22 mouse cellular contexts compared by ENCODE assay signal in genomic region chr5:24827173-24827572, GRCm38 (mm10). TPM values are rescaled to one million over a fixed set of nuclear protein-coding genes. Genes with fewer than 3 reads are reported as not detected.
A peak's percentile ranks its signal among the peaks of the same experiment; 100 is the strongest.
DNase-seq lines count a peak whose midpoint lies in the region; ATAC-seq and TF ChIP-seq lines count a peak whose summit lies in the region.
"Had no signal": no experiment of that assay in that cellular context is flagged by ENCODE, and none has a peak within 500 bp of the region (broad histone marks: within the 10 kb centered on the region; RNA-seq: fewer than 3 reads in every experiment).

No protein-coding gene starts in this region.

- H3K4me3 ChIP-seq in gastrocnemius, adult 2 months, result no peak overlapping the region
- H3K4me3 ChIP-seq in stomach, embryonic 16.5 days (replicated peaks; ENCODE audit: low read length), result no peak overlapping the region
- H3K4me3 ChIP-seq: embryonic facial prominence, embryonic 15.5 days; hindbrain, embryonic 10.5 days; midbrain, embryonic 10.5 days; myocyte; neural tube, embryonic 15.5 days had no signal

- peaks cover 26% of the 10 kb centered on the region; the same call in 1 of the 2 replicates for H3K4me1 ChIP-seq in stomach, embryonic 16.5 days (ENCODE audit: control insufficient read depth, insufficient read depth, low read length)

- H3K9ac ChIP-seq in stomach, embryonic 16.5 days (ENCODE audit: low read length), result no peak overlapping the region
- H3K9ac ChIP-seq: embryonic facial prominence, embryonic 15.5 days; lung, embryonic 14.5 days; neural tube, embryonic 15.5 days had no signal

- no peaks in the 10 kb centered on the region for H3K27me3 ChIP-seq in stomach, embryonic 16.5 days (ENCODE audit: control insufficient read depth, insufficient read depth, low read length)
- H3K27me3 ChIP-seq: embryonic facial prominence, embryonic 15.5 days; neural tube, embryonic 15.5 days had no signal

- WGBS in stomach, embryonic 16.5 days, result 73% methylated on average over 2 of the region's 2 CpGs

- no peak for DNase-seq in gastrocnemius, adult 2 months
- no peak for DNase-seq in gastrocnemius, postnatal 25 days
- DNase-seq in lung, postnatal 36 days, result peak; percentile 21
- no peak for DNase-seq in lung, postnatal 25 days (ENCODE audit: low spot score)
- no peak for DNase-seq in thymus, postnatal 0 days (ENCODE audit: low spot score)
- no peak for DNase-seq in left cerebral cortex, adult 11 months (ENCODE audit: low spot score)
- DNase-seq: adrenal gland, postnatal 25 days; cerebellum, adult 9-10 months; kidney, adult 8-10 months; kidney, postnatal 36 days; layer of hippocampus, adult 9-11 months; lung, embryonic 14.5 days; retina, postnatal 1 day; thymus, postnatal 36 days had no signal

- intact Hi-C loops in gastrocnemius, adult 2 months (cut with DNase I), result no loop called here

- H3K36me3 ChIP-seq in stomach, embryonic 16.5 days (ENCODE audit: control insufficient read depth, insufficient read depth, low read length), result no peaks in the 10 kb centered on the region
- H3K36me3 ChIP-seq: embryonic facial prominence, embryonic 15.5 days; hindbrain, embryonic 10.5 days; midbrain, embryonic 10.5 days; neural tube, embryonic 15.5 days had no signal

- H3K27ac ChIP-seq in gastrocnemius, adult 2 months, result peak overlapping the region; percentile 0; the same call in 1 of the 2 replicates
- H3K27ac ChIP-seq in stomach, embryonic 16.5 days (ENCODE audit: low read length), result peak overlapping the region; percentile 10; the same call in 1 of the 2 replicates
- H3K27ac ChIP-seq: embryonic facial prominence, embryonic 15.5 days; hindbrain, embryonic 10.5 days; midbrain, embryonic 10.5 days; neural tube, embryonic 15.5 days had no signal

- no peak overlapping the region for H3K4me2 ChIP-seq in stomach, embryonic 16.5 days (ENCODE audit: low read depth, low read length)
- H3K4me2 ChIP-seq: embryonic facial prominence, embryonic 15.5 days; heart, embryonic 11.5 days; lung, embryonic 14.5 days; neural tube, embryonic 15.5 days had no signal

- H3K9me3 ChIP-seq in stomach, embryonic 16.5 days (replicated peaks; ENCODE audit: control insufficient read depth, low read length), result no peaks in the 10 kb centered on the region
- H3K9me3 ChIP-seq: embryonic facial prominence, embryonic 15.5 days; hindbrain, embryonic 10.5 days; midbrain, embryonic 10.5 days; neural tube, embryonic 15.5 days had no signal

- TF ChIP-seq CTCF in gastrocnemius, adult 2 months (IDR thresholded peaks at IDR 0.05), result no peak

- peak; percentile 23 to 62; a peak in 1 of 4 replicates for ATAC-seq in hematopoietic stem cell, adult 5-6 weeks (replicated peaks in 1 of 2; ENCODE audit: insufficient read depth in 1 of 2, low FRiP score in 2 of 2, low TSS enrichment in 1 of 2, low read depth in 1 of 2, poor library complexity in 2 of 2, severe bottlenecking in 2 of 2)
- ATAC-seq in stomach, embryonic 16.5 days (ENCODE audit: insufficient read depth, low FRiP score), result no peak

RNA-seq across cellular contexts. Expression of gene Rheb, which starts 15.3 kb away (rescaled TPM):
- 10 to 100 TPM; 64.1 to 71.9 TPM for total RNA-seq in gastrocnemius, adult 2 months (2021)
- total RNA-seq in gastrocnemius, postnatal 25 days (2021), result 10 to 100 TPM; 53.8 to 60.9 TPM
- 59.8 and 71.7 TPM in 2 replicates for total RNA-seq in hematopoietic stem cell, adult 5-6 weeks (2017)
- polyA plus RNA-seq in stomach, embryonic 16.5 days (2015; fragmentation: Nextera tagmentation; extraction: Ambion mirVana), result 218 and 227 TPM in 2 replicates
- polyA plus RNA-seq in thymus, postnatal 0 days (2015; fragmentation: Nextera tagmentation; extraction: Ambion mirVana), result 193 and 203 TPM in 2 replicates
